Mouse (Mus musculus) stomach, postnatal 0 days (tissue): Measurements from ENCODE around the gene Gm10972. TPM values are rescaled to one million over a fixed set of nuclear protein-coding genes. Genes with fewer than 3 reads are reported as not detected.
A peak's percentile ranks its signal among the peaks of the same experiment; 100 is the strongest.

Experiments
- ATAC-seq: fragments of 200-750 bp; cut with Nextera tagmentation; 2 replicates; pipeline ENCODE4 v1.8.0; 2017; ENCODE audit not compliant: low FRiP score, low TSS enrichment
- DNase-seq: peaks from one replicate; pipeline ENCODE4 v3.0.0-alpha.2; 2016; ENCODE audit warnings: low spot score
- H3K27ac ChIP-seq: fragments of 300-500 bp; sonication (generic); replicated peaks from 2 replicates; pipeline ENCODE4 v1.5.1; 2014; ENCODE audit warnings: mild to moderate bottlenecking, control low read depth
- H3K27me3 ChIP-seq: fragments of 300-500 bp; sonication (generic); 2 replicates; pipeline ENCODE4 v1.6.1; 2014; ENCODE audit warnings: low read length; ENCODE audit not compliant: control insufficient read depth, insufficient read depth
- H3K36me3 ChIP-seq: fragments of 300-500 bp; sonication (generic); 2 replicates; pipeline ENCODE4 v1.6.1; 2014; ENCODE audit warnings: low read length, mixed read lengths; ENCODE audit not compliant: control insufficient read depth, insufficient read depth
- H3K4me1 ChIP-seq: fragments of 300-500 bp; sonication (generic); replicated peaks from 2 replicates; pipeline ENCODE4 v1.6.1; 2014; ENCODE audit warnings: antibody characterized with exemption; ENCODE audit not compliant: control insufficient read depth, insufficient read depth
- H3K4me2 ChIP-seq: fragments of 300-500 bp; sonication (generic); replicated peaks from 2 replicates; pipeline ENCODE4 v1.6.1; 2014; ENCODE audit warnings: low read depth, mild to moderate bottlenecking, control low read depth, moderate library complexity
- H3K4me3 ChIP-seq: fragments of 300-500 bp; sonication (generic); 2 replicates; pipeline ENCODE4 v1.5.1; 2014; ENCODE audit warnings: low read depth, low read length, control low read depth
- H3K9ac ChIP-seq: fragments of 300-500 bp; sonication (generic); 2 replicates; pipeline ENCODE4 v1.6.1; 2014; ENCODE audit warnings: mild to moderate bottlenecking, low read length, control low read depth, mixed read lengths
- H3K9me3 ChIP-seq: fragments of 300-500 bp; sonication (generic); 2 replicates; pipeline ENCODE4 v1.6.1; 2016; ENCODE audit warnings: low read length; ENCODE audit not compliant: control insufficient read depth
- CTCF ChIP-seq: IDR thresholded peaks from 2 replicates; pipeline ENCODE4 v1.5.1; 2016; ENCODE audit warnings: antibody characterized with exemption, low read depth, mild to moderate bottlenecking, moderate library complexity
- EP300 ChIP-seq: optimal IDR thresholded peaks from 2 replicates; pipeline ENCODE3; 2016; ENCODE audit warnings: antibody characterized with exemption
- WGBS: fragments of 180-500 bp; shearing (Covaris S2); extraction: QIAGEN DNeasy Blood & Tissue Kit; methylation state at CpG from one replicate; pipeline ENCODE4 v1.1.7; 2014; 5-methylcytosine and 5-hydroxymethylcytosine counted together
- polyA plus RNA-seq: library from polyadenylated mRNA; unstranded; fragments of >200 nt; fragmentation: Nextera tagmentation; extraction: Ambion mirVana; gene quantifications from 2 replicates; pipeline ENCODE4 v1.2.1, GENCODE M21; 2015

The Gm10972 gene
- polyA plus RNA-seq, 1 experiment from 2014 or later, result not detected

DNA sequence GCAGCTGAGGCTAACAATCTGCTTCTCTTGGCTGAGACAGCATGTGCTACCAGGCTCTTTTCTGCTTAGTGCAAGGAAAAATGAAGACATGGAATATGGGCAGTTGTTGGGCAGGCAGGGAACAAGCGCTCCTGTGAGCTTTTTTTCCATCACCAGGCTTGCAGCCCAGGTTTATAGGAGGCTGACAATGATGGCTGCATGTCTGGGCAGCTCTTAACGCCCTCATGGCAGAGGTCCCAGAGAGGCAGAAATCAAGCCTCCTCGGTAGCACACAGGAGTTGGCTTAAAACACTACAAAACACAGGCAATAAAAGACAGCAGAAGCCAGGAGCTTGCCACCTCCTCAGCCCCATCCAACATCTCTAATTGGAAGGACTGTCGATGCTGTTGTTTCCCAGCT lies 31.6 kb upstream of the Gm10972 start:
- no peaks in the 10 kb centered on the region for H3K27me3 ChIP-seq
- H3K9ac ChIP-seq, result peak overlapping the region; percentile 31; the same call in 1 of the 2 replicates
- H3K4me2 ChIP-seq, result no peak overlapping the region
- ATAC-seq (no peak), DNase-seq (no peak)
- peak overlapping the region; percentile 67 for H3K27ac ChIP-seq
- no peaks in the 10 kb centered on the region for H3K9me3 ChIP-seq
- WGBS, result 43% methylated on average over 4 of the region's 4 CpGs
- no peaks in the 10 kb centered on the region for H3K36me3 ChIP-seq
- H3K4me1 ChIP-seq, result no peaks in the 10 kb centered on the region
- no peak for TF ChIP-seq CTCF
- no peak overlapping the region for H3K4me3 ChIP-seq

- Histone ChIP-seq H3K27ac (peak overlapping the region; percentile 67), H3K36me3 (no peaks in the 10 kb centered on the region), H3K9me3 (no peaks in the 10 kb centered on the region), H3K9ac (peak overlapping the region; percentile 31; the same call in 1 of the 2 replicates), H3K27me3 (no peaks in the 10 kb centered on the region), H3K4me2 (no peak overlapping the region), H3K4me1 (no peaks in the 10 kb centered on the region), H3K4me3 (no peak overlapping the region)
- TF ChIP-seq EP300, result no peak
- TF ChIP-seq CTCF, result no peak
- WGBS, result 65% methylated on average over 5 of the region's 5 CpGs
- DNase-seq, result no peak
- peak; percentile 56; the same call in 1 of the 2 replicates for ATAC-seq
These were observed 31.1 kb upstream of the Gm10972 start for GRCm38 (mm10) chr3:94611834-94612233.

DNA sequence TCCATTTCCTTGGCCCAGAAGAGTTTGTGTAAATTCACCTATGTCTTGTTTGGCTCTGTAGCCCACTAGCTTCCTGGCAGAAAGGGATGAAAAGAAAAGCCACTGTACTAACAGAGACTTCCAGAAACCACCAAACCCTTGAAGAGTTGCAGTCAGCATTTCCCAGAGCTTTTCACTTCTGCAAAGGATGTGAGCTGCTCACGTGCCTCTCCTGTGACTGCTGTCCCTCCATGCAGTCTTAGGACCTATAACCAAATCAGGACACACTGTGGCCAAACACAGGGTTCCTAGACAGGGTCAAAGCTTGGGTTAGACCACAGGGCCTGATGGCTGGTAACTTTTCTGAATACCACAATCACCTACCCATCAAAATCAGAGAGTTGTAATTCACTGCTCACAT lies 30.6 kb upstream of the Gm10972 start:
- 71% methylated on average over 1 of the region's 1 CpGs for WGBS
- no peaks in the 10 kb centered on the region for H3K27me3 ChIP-seq
- no peak overlapping the region for H3K9ac ChIP-seq
- H3K4me2 ChIP-seq, result no peak overlapping the region
- H3K27ac ChIP-seq, result peak overlapping the region; percentile 67
- ATAC-seq, result no peak
- no peak for TF ChIP-seq EP300
- no peak for TF ChIP-seq CTCF
- no peak overlapping the region for H3K4me3 ChIP-seq
- H3K36me3 ChIP-seq, result no peaks in the 10 kb centered on the region
- H3K9me3 ChIP-seq, result no peaks in the 10 kb centered on the region
- no peak for DNase-seq
- H3K4me1 ChIP-seq, result no peaks in the 10 kb centered on the region

- TF ChIP-seq EP300, result no peak
- no peak for TF ChIP-seq CTCF
- no peaks in the 10 kb centered on the region for H3K36me3 ChIP-seq
- H3K4me1 ChIP-seq, result no peaks in the 10 kb centered on the region
- H3K9ac ChIP-seq, result no peak overlapping the region
- 67% methylated on average over 7 of the region's 7 CpGs for WGBS
- 0 out of 2 replicates have a peak overlapping the region, but pooled peaks have one; percentile 35 for H3K27ac ChIP-seq
- no peak overlapping the region for H3K4me3 ChIP-seq
- H3K4me2 ChIP-seq, result no peak overlapping the region
- H3K27me3 ChIP-seq, result no peaks in the 10 kb centered on the region
- DNase-seq (peak; percentile 31), ATAC-seq (peak; percentile 56)
- H3K9me3 ChIP-seq, result no peaks in the 10 kb centered on the region
These were observed 29.5 kb upstream of the Gm10972 start for GRCm38 (mm10) chr3:94613258-94613878.

DNA sequence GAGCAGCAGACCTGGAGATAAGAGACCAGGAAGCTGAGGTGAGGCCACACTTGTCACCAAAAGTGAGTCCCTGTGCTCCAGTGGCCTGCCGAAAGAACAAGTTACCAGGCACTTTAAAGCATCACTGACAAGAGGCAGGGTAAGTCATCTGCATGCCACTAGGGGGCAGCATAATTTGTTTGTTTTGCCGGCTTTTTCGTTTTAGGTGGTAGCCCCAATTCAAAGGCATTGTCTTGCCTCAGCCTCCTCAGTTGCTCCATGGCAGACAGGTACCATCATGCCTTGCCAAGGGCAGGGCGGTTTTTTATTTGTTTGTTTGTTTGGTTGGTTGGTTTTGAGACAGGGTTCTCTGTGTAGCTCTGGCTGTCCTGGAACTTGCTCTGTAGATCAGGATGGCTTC lies 26.2 kb upstream of the Gm10972 start:
- no peak overlapping the region for H3K4me2 ChIP-seq
- TF ChIP-seq CTCF, result peak; percentile 74
- no peak for TF ChIP-seq EP300
- no peaks in the 10 kb centered on the region for H3K27me3 ChIP-seq
- 74% methylated on average over 4 of the region's 4 CpGs for WGBS
- H3K4me3 ChIP-seq, result no peak overlapping the region
- H3K4me1 ChIP-seq, result no peaks in the 10 kb centered on the region
- no peak overlapping the region for H3K27ac ChIP-seq
- H3K36me3 ChIP-seq, result no peaks in the 10 kb centered on the region
- DNase-seq (no peak), ATAC-seq (no peak)
- no peaks in the 10 kb centered on the region for H3K9me3 ChIP-seq
- H3K9ac ChIP-seq, result no peak overlapping the region

GRCm38 (mm10) chr3:94621740-94622507 lies 21.0 kb upstream of the Gm10972 start:
- Histone ChIP-seq H3K27ac (peak overlapping the region; percentile 56), H3K9me3 (no peaks in the 10 kb centered on the region), H3K36me3 (no peaks in the 10 kb centered on the region), H3K9ac (no peak overlapping the region), H3K4me1 (0 out of 2 replicates have a peak, but pooled peaks cover 2% of the 10 kb centered on the region), H3K27me3 (no peaks in the 10 kb centered on the region), H3K4me2 (no peak overlapping the region), H3K4me3 (no peak overlapping the region)
- WGBS, result 52% methylated on average over 11 of the region's 11 CpGs
- peak; percentile 56 for DNase-seq
- ATAC-seq, result peak; percentile 79
- TF ChIP-seq CTCF (no peak), EP300 (peak; percentile 50)
